Mouse (Mus musculus): ENCODE results near the gene Hic2. TPM values are rescaled to one million over a fixed set of nuclear protein-coding genes. Genes with fewer than 3 reads are reported as not detected.
A peak's percentile ranks its signal among the peaks of the same experiment; 100 is the strongest.

The Hic2 gene
- polyA plus RNA-seq, 1 experiment, result 4.1 TPM

GRCm38 (mm10) chr16:17271124-17271523, 37.8 kb downstream of the Hic2 start:
- H3K4me1 ChIP-seq (ENCODE audit: control insufficient read depth, insufficient read depth, low read length), result no peaks in the 10 kb centered on the region
- WGBS, result 73% methylated on average over 4 of the region's 4 CpGs
- no peak; the same call in 1 of the 2 replicates for TF ChIP-seq CTCF (IDR thresholded peaks at IDR 0.05; ENCODE audit: borderline replicate concordance, insufficient read depth, low read depth, low read length)
- no peak for TF ChIP-seq POLR2A (IDR thresholded peaks at IDR 0.05; ENCODE audit: borderline replicate concordance, insufficient read depth, low read length)
- H3K27ac ChIP-seq (ENCODE audit: insufficient read depth, low read length), result no peak overlapping the region
- DNase-seq, result peak; percentile 37 to 62
- H3K4me3 ChIP-seq (replicated peaks; ENCODE audit: insufficient read depth, low read depth, low read length), result no peak overlapping the region
- H3K27me3 ChIP-seq (ENCODE audit: control insufficient read depth, insufficient read depth, low read length), result no peaks in the 10 kb centered on the region

- H3K27ac ChIP-seq (ENCODE audit: insufficient read depth, low read length), result no peak overlapping the region
- no peaks in the 10 kb centered on the region for H3K4me1 ChIP-seq (ENCODE audit: control insufficient read depth, insufficient read depth, low read length)
- H3K27me3 ChIP-seq (ENCODE audit: control insufficient read depth, insufficient read depth, low read length), result no peaks in the 10 kb centered on the region
- TF ChIP-seq CTCF (IDR thresholded peaks at IDR 0.05; ENCODE audit: borderline replicate concordance, insufficient read depth, low read depth, low read length) (no peak), POLR2A (IDR thresholded peaks at IDR 0.05; ENCODE audit: borderline replicate concordance, insufficient read depth, low read length) (no peak)
- no peak for DNase-seq
- WGBS, result 45% methylated on average over 6 of the region's 6 CpGs
- no peak overlapping the region for H3K4me3 ChIP-seq (replicated peaks; ENCODE audit: insufficient read depth, low read depth, low read length)
Observed at GRCm38 (mm10) chr16:17271856-17272255, 38.5 kb downstream of the Hic2 start.

GRCm38 (mm10) chr16:17275721-17276120, 42.3 kb downstream of the Hic2 start, which contains the start of gene Tmem191c:
Gene Tmem191c (plus strand): TSS chr16:17276077.
- no peak for DNase-seq
- WGBS, result 56% methylated on average over 7 of the region's 7 CpGs
- TF ChIP-seq CTCF (IDR thresholded peaks at IDR 0.05; ENCODE audit: borderline replicate concordance, insufficient read depth, low read depth, low read length) (no peak), POLR2A (IDR thresholded peaks at IDR 0.05; ENCODE audit: borderline replicate concordance, insufficient read depth, low read length) (no peak)

GRCm38 (mm10) chr16:17276164-17277151, 43.1 kb downstream of the Hic2 start:
- Histone ChIP-seq H3K27me3 (ENCODE audit: control insufficient read depth, insufficient read depth, low read length) (no peaks in the 10 kb centered on the region), H3K4me1 (ENCODE audit: control insufficient read depth, insufficient read depth, low read length) (no peaks in the 10 kb centered on the region), H3K27ac (ENCODE audit: insufficient read depth, low read length) (no peak overlapping the region), H3K4me3 (replicated peaks; ENCODE audit: insufficient read depth, low read depth, low read length) (peak overlapping the region; percentile 56)
- peak; percentile 83 to 91 for DNase-seq
- 1% methylated on average over 62 of the region's 62 CpGs for WGBS
- TF ChIP-seq CTCF (IDR thresholded peaks at IDR 0.05; ENCODE audit: borderline replicate concordance, insufficient read depth, low read depth, low read length) (peak; percentile 75), POLR2A (IDR thresholded peaks at IDR 0.05; ENCODE audit: borderline replicate concordance, insufficient read depth, low read length) (0 out of 2 replicates have a peak, but pooled peaks have one; percentile 12)

More at GRCm38 (mm10) chr16:17275721-17276120, 42.3 kb downstream of the Hic2 start, which contains the start of gene Tmem191c:
- Histone ChIP-seq H3K27ac (ENCODE audit: insufficient read depth, low read length) (no peak within 1 kb of the TSS), H3K27me3 (ENCODE audit: control insufficient read depth, insufficient read depth, low read length) (no peaks in the 10 kb centered on the region), H3K4me3 (replicated peaks; ENCODE audit: insufficient read depth, low read depth, low read length) (peak within 1 kb of the TSS; percentile 56), H3K4me1 (ENCODE audit: control insufficient read depth, insufficient read depth, low read length) (no peaks in the 10 kb centered on the region)

- DNase-seq, result peak; percentile 34 to 48
- Histone ChIP-seq H3K4me3 (replicated peaks; ENCODE audit: insufficient read depth, low read depth, low read length) (peak overlapping the region; percentile 4), H3K27ac (ENCODE audit: insufficient read depth, low read length) (no peak overlapping the region), H3K27me3 (ENCODE audit: control insufficient read depth, insufficient read depth, low read length) (no peaks in the 10 kb centered on the region), H3K4me1 (ENCODE audit: control insufficient read depth, insufficient read depth, low read length) (no peaks in the 10 kb centered on the region)
- WGBS, result 9% methylated on average over 61 of the region's 61 CpGs
- TF ChIP-seq POLR2A (IDR thresholded peaks at IDR 0.05; ENCODE audit: borderline replicate concordance, insufficient read depth, low read length) (no peak), CTCF (IDR thresholded peaks at IDR 0.05; ENCODE audit: borderline replicate concordance, insufficient read depth, low read depth, low read length) (no peak)
Observed at GRCm38 (mm10) chr16:17277342-17278211, 44.2 kb downstream of the Hic2 start.

GRCm38 (mm10) chr16:17280471-17280870, 47.1 kb downstream of the Hic2 start:
- Histone ChIP-seq H3K27ac (ENCODE audit: insufficient read depth, low read length) (no peak overlapping the region), H3K27me3 (ENCODE audit: control insufficient read depth, insufficient read depth, low read length) (no peaks in the 10 kb centered on the region), H3K4me1 (ENCODE audit: control insufficient read depth, insufficient read depth, low read length) (no peaks in the 10 kb centered on the region), H3K4me3 (replicated peaks; ENCODE audit: insufficient read depth, low read depth, low read length) (no peak overlapping the region)
- TF ChIP-seq CTCF (IDR thresholded peaks at IDR 0.05; ENCODE audit: borderline replicate concordance, insufficient read depth, low read depth, low read length), result no peak
- no peak for TF ChIP-seq POLR2A (IDR thresholded peaks at IDR 0.05; ENCODE audit: borderline replicate concordance, insufficient read depth, low read length)
- 90% methylated on average over 11 of the region's 11 CpGs for WGBS
- no peak for DNase-seq

GRCm38 (mm10) chr16:17283151-17283550, 49.8 kb downstream of the Hic2 start:
- DNase-seq, result peak in 1 of 2 experiments; percentile 44
- TF ChIP-seq POLR2A (IDR thresholded peaks at IDR 0.05; ENCODE audit: borderline replicate concordance, insufficient read depth, low read length), result no peak
- no peak for TF ChIP-seq CTCF (IDR thresholded peaks at IDR 0.05; ENCODE audit: borderline replicate concordance, insufficient read depth, low read depth, low read length)
- no peaks in the 10 kb centered on the region for H3K27me3 ChIP-seq (ENCODE audit: control insufficient read depth, insufficient read depth, low read length)
- no peak overlapping the region for H3K4me3 ChIP-seq (replicated peaks; ENCODE audit: insufficient read depth, low read depth, low read length)
- WGBS, result 24% methylated on average over 6 of the region's 6 CpGs
- no peak overlapping the region for H3K27ac ChIP-seq (ENCODE audit: insufficient read depth, low read length)
- H3K4me1 ChIP-seq (ENCODE audit: control insufficient read depth, insufficient read depth, low read length), result no peaks in the 10 kb centered on the region
